Mouse (Mus musculus) liver, embryonic 14.5 days (tissue): Measurements from ENCODE around the gene Ccer1.

Experiments
- CTCF ChIP-seq: IDR thresholded peaks from 2 replicates; pipeline ENCODE4 v1.5.1; 2016; ENCODE audit warnings: antibody characterized with exemption, low read depth, control low read depth
- EP300 ChIP-seq: IDR thresholded peaks from 2 replicates; pipeline ENCODE4 v1.6.1; 2016; ENCODE audit warnings: antibody characterized with exemption, low read depth

DNA sequence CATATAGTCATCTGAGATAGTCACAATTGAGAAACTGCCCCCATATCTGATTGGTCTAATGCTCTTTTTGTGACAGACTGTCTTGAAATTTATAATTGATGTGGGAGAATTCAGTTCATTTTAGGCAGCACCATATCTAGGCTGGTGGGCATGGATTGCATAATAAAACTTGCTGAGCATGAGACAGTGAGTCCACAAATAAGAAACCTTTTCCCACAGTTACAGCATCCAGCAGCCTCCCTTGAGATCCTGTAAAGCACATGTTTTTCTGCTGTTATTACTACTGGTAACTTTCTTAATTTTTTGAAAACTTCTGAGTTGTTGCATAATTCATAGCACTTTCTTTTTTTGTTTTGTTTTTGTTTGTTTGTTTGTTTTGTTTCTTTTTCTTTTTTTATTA is 9.9 kb upstream of the Ccer1 start:
- TF ChIP-seq CTCF (no peak), EP300 (no peak)
